Mouse (Mus musculus) thymus, adult 2 months (tissue): ENCODE measurements around the gene Senp8. TPM values are rescaled to one million over a fixed set of nuclear protein-coding genes. Genes with fewer than 3 reads are reported as not detected.

Experiments
- DNase-seq: peaks from one replicate; pipeline ENCODE4 v3.0.0; 2021
- H3K27ac ChIP-seq: fragments of 200-500 bp; 2 replicates; pipeline ENCODE4 v1.5.1; 2012; ENCODE audit warnings: low read length, control low read depth; ENCODE audit not compliant: control insufficient read depth, insufficient read depth
- H3K27me3 ChIP-seq: fragments of 200-500 bp; 2 replicates; pipeline ENCODE4 v1.6.1; 2012; ENCODE audit warnings: mild to moderate bottlenecking, low read length, moderate library complexity, mixed read lengths; ENCODE audit not compliant: control insufficient read depth, insufficient read depth
- H3K36me3 ChIP-seq: fragments of 200-500 bp; 2 replicates; pipeline ENCODE4 v1.6.1; 2012; ENCODE audit warnings: mild to moderate bottlenecking, low read length, moderate library complexity; ENCODE audit not compliant: control insufficient read depth, insufficient read depth
- H3K4me1 ChIP-seq: fragments of 200-500 bp; replicated peaks from 2 replicates; pipeline ENCODE4 v1.6.1; 2012; ENCODE audit warnings: low read length; ENCODE audit not compliant: control insufficient read depth, insufficient read depth
- H3K4me3 ChIP-seq: fragments of 200-500 bp; 2 replicates; pipeline ENCODE4 v1.5.1; 2012; ENCODE audit warnings: mild to moderate bottlenecking, low read length, control low read depth, moderate library complexity; ENCODE audit not compliant: control insufficient read depth, insufficient read depth
- CTCF ChIP-seq: fragments of 200-500 bp; IDR thresholded peaks from 2 replicates; pipeline ENCODE4 v1.5.1; 2012; ENCODE audit warnings: mild to moderate bottlenecking, control low read depth, low read length, moderate library complexity, borderline replicate concordance; ENCODE audit not compliant: control insufficient read depth, poor library complexity, insufficient read depth; ENCODE audit errors: extremely low read depth
- POLR2A ChIP-seq: fragments of 200-500 bp; IDR thresholded peaks from 2 replicates; pipeline ENCODE4 v1.6.1; 2012; ENCODE audit warnings: mild to moderate bottlenecking, low read length, control low read depth, moderate library complexity; ENCODE audit not compliant: control insufficient read depth, poor library complexity, insufficient read depth; ENCODE audit errors: extremely low read depth
- WGBS: fragments of 180-500 bp; shearing (Covaris S2); methylation state at CpG from one replicate; pipeline ENCODE4 v1.1.7; 2018; 5-methylcytosine and 5-hydroxymethylcytosine counted together
- polyA plus RNA-seq: library from polyadenylated mRNA; depleted of rRNA; stranded (reverse); fragments of >200 nt; gene quantifications from 2 replicates; pipeline ENCODE4 v1.2.3, GENCODE M21; 2012

Senp8 gene
- polyA plus RNA-seq, 1 experiment = 3.2 TPM

- H3K36me3 ChIP-seq = no peaks in the 10 kb centered on the region
- H3K4me1 ChIP-seq = no peaks in the 10 kb centered on the region
- WGBS = 92% methylated on average over 6 of the region's 6 CpGs
- no peak overlapping the region for H3K27ac ChIP-seq
- no peak for TF ChIP-seq CTCF
- TF ChIP-seq POLR2A = no peak
- no peaks in the 10 kb centered on the region for H3K27me3 ChIP-seq
- DNase-seq = no peak
- H3K4me3 ChIP-seq = no peak overlapping the region
Observed at GRCm38 (mm10) chr9:59733075-59733474, 17.4 kb downstream of the Senp8 start.

GRCm38 (mm10) chr9:59731136-59731535, 19.4 kb downstream of the Senp8 start:
- TF ChIP-seq POLR2A (no peak), CTCF (no peak)
- H3K4me1 ChIP-seq = no peaks in the 10 kb centered on the region
- no peaks in the 10 kb centered on the region for H3K27me3 ChIP-seq
- no peaks in the 10 kb centered on the region for H3K36me3 ChIP-seq
- no peak overlapping the region for H3K27ac ChIP-seq
- WGBS = 85% methylated on average over 5 of the region's 5 CpGs
- no peak for DNase-seq
- no peak overlapping the region for H3K4me3 ChIP-seq

GRCm38 (mm10) chr9:59727569-59728286, 22.8 kb downstream of the Senp8 start:
- Histone ChIP-seq H3K27ac (no peak overlapping the region), H3K4me3 (no peak overlapping the region), H3K27me3 (no peaks in the 10 kb centered on the region), H3K4me1 (no peaks in the 10 kb centered on the region), H3K36me3 (no peaks in the 10 kb centered on the region)
- TF ChIP-seq CTCF (no peak), POLR2A (no peak)
- DNase-seq = no peak
- 94% methylated on average over 11 of the region's 11 CpGs for WGBS

GRCm38 (mm10) chr9:59725515-59725914, 25.0 kb downstream of the Senp8 start:
- DNase-seq = no peak
- Histone ChIP-seq H3K4me3 (no peak overlapping the region), H3K4me1 (no peaks in the 10 kb centered on the region), H3K36me3 (no peaks in the 10 kb centered on the region), H3K27ac (no peak overlapping the region), H3K27me3 (no peaks in the 10 kb centered on the region)
- TF ChIP-seq POLR2A (no peak), CTCF (no peak)
- 84% methylated on average over 10 of the region's 10 CpGs for WGBS

GRCm38 (mm10) chr9:59723791-59724442, 26.6 kb downstream of the Senp8 start:
- Histone ChIP-seq H3K27me3 (no peaks in the 10 kb centered on the region), H3K4me3 (no peak overlapping the region), H3K36me3 (no peaks in the 10 kb centered on the region), H3K4me1 (no peaks in the 10 kb centered on the region), H3K27ac (no peak overlapping the region)
- no peak for DNase-seq
- 88% methylated on average over 8 of the region's 8 CpGs for WGBS
- TF ChIP-seq POLR2A = no peak
- TF ChIP-seq CTCF = no peak

- Histone ChIP-seq H3K4me1 (no peaks in the 10 kb centered on the region), H3K27me3 (no peaks in the 10 kb centered on the region), H3K4me3 (no peak overlapping the region), H3K27ac (no peak overlapping the region), H3K36me3 (no peaks in the 10 kb centered on the region)
- DNase-seq = peak; percentile 59
- WGBS = 31% methylated on average over 10 of the region's 10 CpGs
- TF ChIP-seq CTCF = no peak
- no peak for TF ChIP-seq POLR2A
Observed at GRCm38 (mm10) chr9:59723096-59723657, 27.3 kb downstream of the Senp8 start.
